Mouse (Mus musculus) small intestine, adult 2 months (tissue): ENCODE measurements around the gene Zc3h12b.

Source experiments
- CTCF ChIP-seq: fragments of 200-500 bp; IDR thresholded peaks from 2 replicates; pipeline ENCODE4 v1.5.1; 2012; ENCODE audit warnings: low read depth, mild to moderate bottlenecking, control low read depth, inconsistent platforms, low read length, moderate library complexity, mixed read lengths; ENCODE audit not compliant: insufficient replicate concordance, insufficient read length; ENCODE audit errors: extremely low read depth
- POLR2A ChIP-seq: fragments of 200-500 bp; IDR thresholded peaks from 2 replicates; pipeline ENCODE4 v1.6.1; 2012; ENCODE audit warnings: low read depth, mild to moderate bottlenecking, control low read depth, inconsistent platforms, low read length, moderate library complexity

DNA sequence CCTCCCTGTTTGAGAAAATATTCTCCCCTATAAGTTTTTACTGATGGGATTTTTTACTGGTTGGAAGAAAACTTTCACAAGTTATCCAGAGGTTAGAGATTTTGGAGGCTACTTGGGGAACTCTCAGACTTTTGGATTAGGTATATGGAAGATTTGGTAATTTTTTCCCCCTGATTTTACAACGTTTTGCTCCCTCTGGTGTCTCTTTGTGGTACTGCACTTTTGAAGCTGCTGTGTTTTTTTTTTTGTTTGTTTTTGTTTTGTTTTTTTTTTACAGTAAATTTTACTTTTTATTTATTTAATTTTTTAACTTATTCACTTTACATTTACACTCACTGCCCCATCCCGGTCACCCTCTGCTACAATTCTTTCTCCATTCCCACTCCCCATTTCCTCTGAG lies 26.8 kb downstream of the Zc3h12b start:
- TF ChIP-seq CTCF: no peak
- no peak for TF ChIP-seq POLR2A
